Mouse (Mus musculus) T-helper 1 cell (primary cell): ENCODE measurements at regions not wholly inside any gene's neighbourhood (a gene's known extent, or its start where the extent isn't known, plus 50 kb on each side); places are given as distances from the start of the nearest gene placed in this dataset.

ENCODE experiments used
- in situ Hi-C: fragments of 300-600 bp; cut with MboI, MseI; formaldehyde crosslinking; loops from one replicate; pipeline ENCODE4 v1.15.1; 2025; ENCODE audit warnings: high pct_unique_total_duplicates

DNA sequence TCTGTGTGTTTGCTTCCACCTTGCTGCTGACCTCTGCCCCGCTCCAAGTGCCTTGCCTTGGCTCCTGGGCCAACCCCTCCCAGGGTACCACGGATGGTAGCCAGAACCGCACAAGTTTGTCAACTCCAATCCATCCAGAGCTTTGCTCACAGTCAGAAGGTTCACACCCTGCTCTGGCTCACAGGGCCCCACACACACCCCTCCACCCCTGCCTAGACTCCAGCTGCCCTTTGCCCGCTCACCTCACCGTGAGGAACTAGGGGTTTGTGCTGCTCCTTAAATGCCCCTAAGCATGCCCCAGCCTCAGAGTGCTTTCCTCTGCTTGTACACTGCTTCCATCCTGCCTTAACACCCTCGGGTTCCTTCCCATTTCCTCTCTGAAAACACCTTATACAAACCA is 117.5 kb upstream of the Lhx5 start:
- in situ Hi-C loops, result no loop called here

DNA sequence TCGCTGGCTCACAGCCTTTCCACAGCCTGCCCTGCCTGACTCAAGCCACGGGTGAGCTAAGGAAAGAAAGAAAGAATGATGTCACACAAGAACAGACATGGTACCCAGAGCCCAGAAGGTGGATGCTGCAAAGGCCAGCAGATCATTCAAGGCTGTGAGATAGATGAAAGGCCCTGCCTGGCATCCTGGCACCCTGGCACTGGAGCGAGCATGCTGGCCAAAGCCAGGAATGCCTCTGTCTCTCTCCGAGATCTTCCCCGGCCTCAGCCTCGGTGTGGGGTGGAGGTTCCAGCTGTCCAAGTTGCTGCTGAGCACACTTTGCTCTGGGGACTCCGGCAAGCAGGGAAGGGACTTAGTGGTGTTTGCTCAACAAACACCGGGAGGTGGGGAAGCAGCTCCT is 116.4 kb upstream of the Lhx5 start:
- in situ Hi-C loops, result no loop called here

DNA sequence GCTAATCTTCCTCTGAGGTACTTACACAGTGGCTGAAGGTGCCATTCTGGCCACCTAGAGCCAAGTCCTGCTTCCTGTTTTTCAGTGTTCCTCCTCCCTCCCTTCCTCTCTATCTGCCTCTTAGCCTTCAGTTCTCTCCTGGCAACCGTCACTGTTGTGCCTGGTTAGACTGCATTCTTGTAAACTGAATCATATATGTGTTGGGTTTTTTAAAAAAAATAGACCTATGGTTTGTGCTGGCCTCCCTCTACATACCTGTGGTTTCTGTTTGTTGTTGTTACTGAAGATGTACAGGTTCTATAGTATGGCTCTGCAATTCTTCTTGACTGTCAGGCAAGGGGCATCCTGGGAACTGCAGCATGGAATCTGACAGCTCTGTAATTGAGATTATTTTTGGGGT is 112.5 kb upstream of the Lhx5 start:
- in situ Hi-C loops, result no loop called here

DNA sequence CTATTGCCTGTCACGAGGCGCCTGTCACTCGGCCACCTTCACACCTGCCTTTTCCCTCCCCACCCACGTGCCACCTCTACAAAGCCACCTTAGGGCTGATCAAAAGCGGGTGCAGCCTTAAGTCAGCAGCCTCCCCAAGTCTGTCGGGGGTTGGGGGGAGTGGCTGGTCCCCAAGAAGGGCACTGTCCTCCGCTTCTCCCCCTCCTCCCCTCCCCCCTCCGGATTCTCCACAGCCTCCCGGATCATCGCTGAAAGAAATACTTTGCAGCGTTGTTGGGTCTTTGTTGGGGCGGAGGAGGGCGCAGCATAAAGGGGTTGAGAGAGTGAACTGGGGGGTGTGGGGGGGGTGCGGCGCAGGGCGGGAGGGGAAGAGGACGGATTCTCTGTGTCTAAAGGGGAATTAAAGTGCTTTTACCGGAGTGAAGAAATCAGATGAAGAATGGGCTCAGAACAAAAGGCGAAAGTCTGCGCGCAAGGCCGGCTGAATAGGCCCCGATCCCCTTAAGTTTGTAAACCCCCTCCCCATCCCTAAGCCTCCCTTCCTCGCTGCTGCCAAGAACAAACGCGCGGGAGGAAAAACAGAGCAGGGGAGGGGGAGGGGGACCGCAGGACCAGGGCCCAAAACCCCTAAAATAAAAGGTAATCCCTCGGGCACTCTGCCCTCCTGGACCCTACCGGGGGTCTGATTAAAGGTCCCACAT is 109.3 kb upstream of the Lhx5 start:
- in situ Hi-C loops, result no loop called here

DNA sequence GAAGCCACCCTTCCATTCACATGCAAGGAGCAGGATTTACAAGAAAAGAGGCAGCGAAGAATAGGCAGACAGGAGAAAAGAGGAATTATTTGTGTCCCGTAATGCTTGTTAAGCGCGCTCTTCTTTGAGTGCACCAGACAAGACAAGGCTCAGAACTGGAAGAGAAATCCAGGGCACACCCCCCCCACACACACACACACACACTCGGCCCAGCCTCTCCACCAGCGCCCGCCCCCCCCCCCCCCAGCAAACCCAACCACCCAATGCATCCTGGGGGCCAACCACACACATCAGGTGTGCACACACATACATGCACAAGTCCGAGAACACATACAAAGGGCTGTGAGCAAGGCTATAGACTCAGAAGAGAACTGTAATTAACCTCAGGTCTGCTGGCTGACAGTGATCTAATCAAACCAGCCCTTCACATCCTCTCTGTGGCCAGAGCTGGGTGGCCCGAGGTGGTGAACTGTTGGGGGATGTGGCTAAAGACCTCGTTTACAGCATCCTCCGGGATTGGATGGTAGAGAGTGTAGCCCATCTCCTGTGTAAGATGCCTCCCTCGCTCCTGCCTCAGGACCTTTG is 108.7 kb upstream of the Lhx5 start:
- in situ Hi-C loops, result no loop called here

DNA sequence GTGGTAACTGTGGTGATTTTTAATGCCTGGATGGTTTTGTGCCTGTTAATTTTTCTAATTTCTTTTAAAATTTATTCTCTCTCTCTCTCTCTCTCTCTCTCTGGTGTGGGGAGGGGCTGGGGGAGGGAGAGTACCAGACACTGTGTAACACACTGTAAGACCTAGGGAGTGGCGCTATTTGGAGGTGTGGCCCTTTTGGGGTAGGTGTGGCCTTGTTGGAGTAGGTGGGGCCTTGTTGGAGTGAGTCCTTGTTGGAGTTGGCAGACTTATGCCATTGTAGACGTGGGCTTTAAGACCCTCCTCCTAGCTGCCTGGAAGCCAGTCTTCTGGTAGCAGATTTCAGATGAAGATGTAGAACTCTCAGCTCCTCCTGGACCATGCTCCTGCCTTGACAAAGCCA is 107.4 kb upstream of the Lhx5 start:
- in situ Hi-C loops, result no loop called here

DNA sequence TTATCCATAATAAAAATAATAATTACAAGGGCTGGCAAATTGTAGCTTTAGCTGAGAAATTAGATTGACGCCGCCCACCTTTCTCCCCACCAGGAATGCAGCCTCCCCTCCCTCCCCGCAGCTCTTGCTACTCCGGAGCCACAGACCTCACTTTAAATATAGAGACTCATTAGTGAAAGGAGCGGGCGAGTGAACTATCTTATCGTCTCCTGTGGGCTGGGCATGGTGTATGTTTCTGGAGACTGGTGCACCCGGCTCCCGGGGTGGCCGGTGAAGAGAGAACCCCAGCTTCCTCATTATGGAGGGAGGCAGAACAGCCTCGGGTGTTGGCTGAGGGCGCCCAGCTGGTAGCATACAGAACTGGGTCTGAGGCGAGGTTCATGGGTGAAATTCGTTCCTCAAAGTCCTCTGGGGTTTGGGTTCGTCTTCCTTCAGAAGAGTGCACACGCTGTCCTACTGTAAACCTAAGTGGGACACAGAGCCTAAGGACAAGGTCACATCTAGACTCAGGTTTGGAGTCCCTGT is 106.1 kb upstream of the Lhx5 start:
- in situ Hi-C loops, result no loop called here

DNA sequence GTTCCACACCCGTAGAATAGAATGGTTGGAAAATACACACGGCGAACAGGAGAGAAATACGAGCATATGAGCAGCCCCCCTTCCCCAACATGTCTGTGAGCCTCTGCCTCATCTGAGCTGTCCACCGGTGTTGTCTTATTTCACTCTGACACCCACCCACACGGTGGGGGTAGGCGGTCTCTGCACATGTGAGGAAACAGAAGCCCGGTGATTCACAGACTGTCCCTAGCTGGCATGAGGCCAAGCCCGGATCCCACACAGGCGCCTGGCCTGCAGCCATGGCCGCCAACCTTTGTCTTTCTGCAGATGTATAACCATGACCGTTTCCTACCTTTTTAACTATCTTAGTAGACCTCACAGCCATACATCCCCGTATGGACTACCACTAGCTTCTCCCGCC is 99.5 kb upstream of the Lhx5 start:
- in situ Hi-C loops, result no loop called here

DNA sequence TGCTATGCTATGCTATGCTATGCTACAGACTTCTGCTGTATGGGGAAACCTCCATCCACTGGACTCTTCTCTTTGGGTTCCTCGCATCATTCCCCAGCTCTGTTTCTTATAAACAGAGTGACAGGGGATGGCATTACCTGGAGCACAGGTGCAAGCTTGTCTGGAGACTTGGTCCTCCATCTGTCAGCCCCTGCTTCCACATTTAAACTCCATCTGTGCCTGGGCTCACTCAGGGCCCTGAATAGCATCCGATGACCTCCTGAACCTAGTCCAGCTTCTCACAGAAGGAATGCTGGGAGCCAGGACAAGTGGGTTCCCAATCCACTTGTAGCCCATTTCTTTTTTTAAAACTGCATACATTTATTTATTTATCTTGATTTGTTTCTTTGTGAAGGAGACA is 92.3 kb upstream of the Lhx5 start:
- in situ Hi-C loops, result no loop called here

DNA sequence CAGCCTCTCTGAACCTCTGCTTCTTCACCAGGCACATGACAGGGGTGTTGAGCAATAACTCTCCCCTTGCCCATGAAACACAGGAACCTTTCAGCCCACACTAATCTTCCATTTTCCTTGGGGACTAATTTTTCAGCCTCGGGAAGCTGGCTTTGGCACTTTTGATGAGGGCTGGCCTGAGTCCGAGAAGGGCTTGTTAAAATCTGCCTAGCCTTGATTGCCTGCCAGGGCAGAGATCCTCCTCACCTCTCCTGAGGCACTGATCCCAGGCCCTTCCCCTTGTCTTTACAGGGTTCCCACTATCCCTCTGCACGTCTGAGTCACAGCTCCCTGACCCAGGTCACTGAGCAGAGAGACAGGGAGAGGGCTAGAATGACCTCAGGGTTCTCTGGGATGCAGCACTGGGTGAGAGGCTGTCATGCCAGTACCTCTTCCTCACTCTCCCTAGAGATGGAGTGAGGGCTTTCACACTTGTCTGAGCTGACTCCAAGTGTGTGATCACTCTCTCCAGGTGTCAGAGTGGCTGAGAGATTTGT is 90.7 kb upstream of the Lhx5 start:
- in situ Hi-C loops, result no loop called here

DNA sequence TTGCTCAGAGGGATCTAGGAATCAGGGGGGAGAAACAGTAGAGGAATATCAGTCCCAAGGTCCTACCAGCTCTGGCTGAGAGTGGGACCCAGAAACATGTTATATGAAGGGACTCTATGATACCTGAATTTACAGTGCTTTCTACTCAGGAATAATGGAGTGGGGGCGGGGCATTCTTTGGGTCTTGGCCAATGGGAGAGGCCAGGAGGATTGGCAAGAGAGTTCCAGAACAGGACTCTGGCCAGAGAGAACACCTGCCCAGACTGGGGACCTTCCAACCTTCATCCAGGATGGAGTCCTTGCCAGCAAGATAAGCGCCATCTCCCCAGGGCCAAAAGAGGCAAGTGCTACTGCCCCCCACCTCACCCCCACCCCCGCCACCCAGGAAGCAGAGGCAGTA is 81.0 kb upstream of the Lhx5 start:
- in situ Hi-C loops, result no loop called here

DNA sequence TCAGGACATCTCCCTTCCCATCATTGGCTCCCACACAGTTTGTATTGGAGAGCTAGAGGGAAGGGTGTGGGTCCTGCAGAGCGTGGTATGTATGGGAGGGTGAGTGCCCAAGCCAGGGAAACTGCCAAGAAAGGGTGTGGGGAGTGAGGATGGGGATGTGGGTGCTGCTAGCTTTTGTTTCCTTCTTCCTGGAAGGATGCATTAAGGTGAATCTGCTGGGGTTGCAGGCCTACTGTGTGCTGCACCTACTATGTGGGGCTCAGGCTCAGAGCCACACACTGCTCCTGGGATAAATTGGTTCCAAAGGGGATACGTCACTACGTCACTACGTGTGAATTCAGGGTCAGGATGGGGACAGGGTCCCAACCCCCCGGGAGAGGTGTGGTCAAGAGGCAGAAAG is 79.7 kb upstream of the Lhx5 start:
- in situ Hi-C loops, result no loop called here

DNA sequence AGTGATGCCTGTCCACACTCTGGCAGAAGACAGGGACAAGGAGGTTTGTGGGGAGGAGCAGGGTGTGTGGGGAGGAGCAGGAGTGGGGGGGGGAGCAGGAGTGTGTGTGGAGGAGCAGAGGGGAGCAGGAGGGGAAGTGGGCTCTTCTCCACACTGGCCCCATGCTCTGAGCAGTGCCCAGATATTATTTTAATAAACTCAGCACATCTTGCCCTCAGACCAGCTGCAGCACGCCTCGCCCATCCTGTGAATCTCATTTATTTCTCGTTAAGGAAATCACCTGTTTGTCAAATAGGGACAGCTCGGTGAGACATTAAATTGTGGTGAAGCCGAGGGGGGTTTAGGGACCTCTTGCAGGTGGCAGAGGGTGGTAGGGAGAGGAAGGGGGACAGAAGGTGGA is 77.8 kb upstream of the Lhx5 start:
- in situ Hi-C loops, result no loop called here

DNA sequence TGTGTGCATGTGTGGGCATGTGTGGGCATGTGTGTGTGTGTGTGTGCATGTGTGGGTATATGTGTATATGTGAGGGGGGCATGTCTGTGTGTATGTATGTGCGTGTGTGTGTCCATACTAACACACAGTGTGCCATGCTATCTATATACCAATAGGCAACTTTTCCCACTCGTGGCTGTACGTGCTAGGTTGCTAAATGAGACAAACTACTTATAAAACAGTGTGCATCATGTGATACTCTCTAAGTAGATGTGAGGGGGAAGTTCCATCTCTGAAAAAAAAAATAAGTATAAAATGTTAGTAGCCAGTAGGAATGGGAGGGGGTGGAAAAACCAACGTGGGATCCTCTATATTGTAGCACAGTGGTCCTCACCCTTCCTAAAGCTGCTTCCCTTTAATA is 74.5 kb upstream of the Lhx5 start:
- in situ Hi-C loops, result loop anchor here (5.0 kb wide), 1 partner anchor 40 kb away; no protein-coding TSS in a partner anchor

DNA sequence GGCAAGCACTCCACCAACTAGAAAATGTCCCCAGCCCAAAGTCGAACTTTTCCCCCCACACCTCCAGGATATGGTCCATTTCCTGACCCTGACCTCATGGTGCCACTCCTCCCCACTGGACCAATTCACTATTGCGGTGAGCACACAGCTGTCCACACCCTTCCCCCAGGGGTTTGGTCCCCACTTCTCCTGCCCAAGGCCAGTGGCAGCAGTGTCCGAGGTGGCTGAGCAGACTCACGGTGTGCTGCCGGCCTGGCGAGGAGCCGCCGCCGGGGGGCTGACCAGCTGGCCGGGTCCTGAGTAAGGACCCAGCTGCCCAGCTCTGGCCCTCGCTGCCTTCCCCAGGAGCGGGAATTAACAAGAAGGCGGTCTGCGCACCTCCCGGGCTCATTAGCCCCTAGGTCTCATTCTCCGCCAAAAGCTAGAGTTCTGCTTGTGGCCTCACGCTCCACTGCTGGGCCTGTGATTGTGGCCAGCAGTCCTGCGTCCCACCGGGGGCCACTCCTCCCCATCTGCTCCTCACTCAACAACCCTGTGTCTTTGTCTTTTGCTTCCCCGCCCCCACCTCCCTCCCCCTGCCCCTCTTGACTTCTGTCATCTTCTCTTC is 73.3 kb upstream of the Lhx5 start:
- in situ Hi-C loops, result loop anchor here (5.0 kb wide), 1 partner anchor 39 kb away; no protein-coding TSS in a partner anchor

DNA sequence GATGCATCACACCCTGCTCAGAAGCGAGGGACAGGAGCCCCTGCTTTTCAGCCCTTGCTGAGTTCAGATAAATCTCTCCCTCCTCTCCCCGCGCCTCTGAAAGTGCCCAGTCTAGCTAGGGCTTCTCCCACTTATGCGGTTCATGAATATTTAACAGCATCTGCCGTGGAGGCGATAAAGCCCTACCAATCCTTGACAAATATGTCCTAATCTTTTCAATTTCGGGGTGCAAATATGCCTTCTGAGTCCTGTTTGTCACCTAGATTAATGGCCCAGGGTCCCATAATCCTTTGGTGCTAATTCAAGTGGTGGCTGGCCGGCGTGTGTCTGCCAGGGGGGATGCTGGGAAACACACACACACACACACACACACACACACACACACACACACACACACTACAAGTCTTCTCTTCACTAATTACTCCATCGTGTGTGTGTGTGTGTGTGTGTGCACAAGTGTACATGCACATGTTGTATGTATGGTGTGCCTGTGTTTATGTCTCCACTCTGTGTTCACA is 65.5 kb upstream of the Lhx5 start:
- in situ Hi-C loops, result no loop called here

DNA sequence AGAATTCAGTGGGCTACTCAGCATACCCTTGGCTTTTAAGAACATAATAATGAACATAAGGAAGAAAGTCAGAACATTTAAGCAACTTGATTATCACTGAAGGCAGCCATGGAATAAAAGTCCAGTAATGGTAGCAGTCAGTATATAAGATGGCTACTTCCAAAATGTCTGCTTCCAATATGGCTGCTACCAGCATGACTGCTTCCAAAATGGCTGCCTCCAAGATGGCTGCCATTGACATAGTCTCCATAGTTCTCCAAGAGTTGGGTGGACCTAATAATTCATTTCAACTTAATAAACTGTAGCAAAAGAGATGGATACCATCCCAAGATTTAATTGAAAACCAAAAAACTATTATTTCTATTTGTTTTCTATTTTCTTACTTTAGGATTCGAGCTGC is 62.7 kb upstream of the Lhx5 start:
- in situ Hi-C loops, result no loop called here

DNA sequence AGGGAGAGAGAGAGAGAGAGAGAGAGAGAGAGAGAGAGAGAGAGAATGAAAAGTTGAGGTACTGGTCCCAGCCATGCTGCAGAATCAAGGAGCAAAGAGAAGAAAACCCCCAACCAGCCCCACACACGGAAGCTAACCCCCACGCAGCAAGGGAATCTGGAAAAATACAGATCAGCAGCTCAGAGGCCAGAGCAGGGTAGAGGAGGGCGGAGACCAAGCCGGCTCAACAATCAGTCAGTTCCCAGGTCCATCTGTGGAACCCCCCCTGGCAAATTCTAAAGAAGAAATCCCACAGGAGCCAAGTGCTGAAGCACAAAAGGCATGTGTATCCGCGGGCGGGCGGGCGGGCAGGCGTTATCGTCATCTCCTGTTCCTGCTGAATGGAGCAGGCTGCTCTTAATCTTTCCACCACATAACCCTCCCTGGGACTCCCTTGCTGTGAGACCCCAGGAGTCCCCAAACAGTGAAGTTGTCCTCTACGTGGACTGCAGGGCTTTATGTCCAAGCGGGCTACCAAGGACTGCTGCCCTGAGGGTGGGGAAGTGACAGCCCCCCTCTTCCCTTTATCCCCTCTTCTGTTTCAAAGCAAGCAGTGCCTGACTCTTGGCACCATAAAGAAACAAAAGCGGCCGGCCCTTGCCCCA is 60.2 kb upstream of the Lhx5 start:
- in situ Hi-C loops, result no loop called here

DNA sequence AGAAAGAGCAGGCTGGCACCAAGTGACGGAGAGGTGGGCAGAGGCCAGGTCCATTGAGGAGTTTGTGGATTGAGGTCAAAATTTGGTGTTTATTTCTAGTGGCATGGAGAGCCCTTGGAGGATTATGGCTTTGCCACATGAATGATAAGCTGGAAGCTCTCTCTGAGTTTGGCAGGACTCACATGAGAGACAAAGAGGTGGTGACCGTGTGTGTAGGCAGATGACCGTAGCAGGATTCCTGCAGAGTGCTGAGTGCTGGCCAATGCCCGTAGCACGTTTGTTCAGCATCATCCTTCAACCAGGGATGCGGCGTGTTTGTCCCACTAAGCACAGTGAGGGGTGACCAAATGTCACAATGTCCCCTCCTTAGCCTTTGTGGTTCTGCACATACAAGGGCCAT is 58.1 kb upstream of the Lhx5 start:
- in situ Hi-C loops, result no loop called here
